Mouse (Mus musculus): ENCODE results near the gene Lpp. TPM values are rescaled to one million over a fixed set of nuclear protein-coding genes. Genes with fewer than 3 reads are reported as not detected.

The Lpp gene
- polyA plus RNA-seq, 1 experiment from 2014 or later = 79.2 TPM

DNA sequence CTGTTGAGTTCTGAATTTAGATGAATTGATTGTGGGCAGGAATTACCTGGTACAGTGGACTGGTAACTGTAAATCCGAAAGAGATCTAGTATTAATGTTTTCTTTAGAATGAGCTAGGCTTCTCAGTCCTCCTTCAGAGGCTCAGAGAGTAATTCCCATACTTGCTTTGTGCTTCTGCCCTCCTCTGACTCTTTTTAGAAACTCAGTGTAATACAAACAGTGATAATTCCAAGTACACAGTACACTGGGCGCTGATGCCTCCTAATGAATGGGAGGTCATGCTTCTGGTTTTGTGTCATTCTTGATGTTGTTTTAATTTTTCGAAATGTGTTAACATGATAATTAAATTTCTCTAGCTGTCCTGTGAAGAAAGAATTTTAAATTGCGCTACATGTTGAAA lies 347.4 kb downstream of the Lpp start:
- H3K9me3 ChIP-seq (ENCODE audit: control insufficient read depth, low read length) = no peaks in the 10 kb centered on the region
- no peaks in the 10 kb centered on the region for H3K4me1 ChIP-seq (replicated peaks; ENCODE audit: control insufficient read depth, insufficient read depth, low read length)
- H3K36me3 ChIP-seq (ENCODE audit: control insufficient read depth, insufficient read depth, low read length) = no peaks in the 10 kb centered on the region
- H3K4me3 ChIP-seq (ENCODE audit: low read depth, low read length) = no peak overlapping the region
- no peak for ATAC-seq (replicated peaks; ENCODE audit: low FRiP score, low TSS enrichment, low read depth)
- H3K27me3 ChIP-seq (replicated peaks; ENCODE audit: control insufficient read depth, insufficient read depth, low read length) = no peaks in the 10 kb centered on the region
- DNase-seq (ENCODE audit: low spot score) = no peak
- H3K27ac ChIP-seq (ENCODE audit: low read depth) = no peak overlapping the region
- 88% methylated on average over 4 of the region's 4 CpGs for WGBS
- no peak overlapping the region for H3K4me2 ChIP-seq (ENCODE audit: low read length)
- H3K9ac ChIP-seq (ENCODE audit: low read length) = no peak overlapping the region

DNA sequence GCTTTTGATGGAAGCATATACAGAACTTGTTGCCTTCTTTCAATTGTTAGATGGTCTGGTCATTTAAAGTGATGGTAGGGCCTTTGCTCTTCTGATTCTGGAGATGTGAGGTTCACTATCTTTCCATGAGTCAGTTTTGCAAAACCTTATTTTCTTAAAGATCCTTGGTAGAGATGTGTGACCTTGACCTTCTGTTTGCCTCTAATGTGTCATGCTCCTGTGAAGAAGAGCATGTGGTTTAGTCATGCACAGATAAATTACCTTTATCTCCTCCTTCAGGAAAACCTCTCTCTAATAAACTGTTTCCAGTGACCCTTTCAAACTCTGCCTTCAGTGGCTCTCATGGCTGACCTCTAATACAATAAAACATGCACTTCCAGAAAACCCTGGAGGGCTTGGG lies 356.5 kb downstream of the Lpp start:
- H3K4me3 ChIP-seq (ENCODE audit: low read depth, low read length) = no peak overlapping the region
- no peaks in the 10 kb centered on the region for H3K9me3 ChIP-seq (ENCODE audit: control insufficient read depth, low read length)
- no peaks in the 10 kb centered on the region for H3K27me3 ChIP-seq (replicated peaks; ENCODE audit: control insufficient read depth, insufficient read depth, low read length)
- H3K36me3 ChIP-seq (ENCODE audit: control insufficient read depth, insufficient read depth, low read length) = no peaks in the 10 kb centered on the region
- no peak overlapping the region for H3K9ac ChIP-seq (ENCODE audit: low read length)
- ATAC-seq (replicated peaks; ENCODE audit: low FRiP score, low TSS enrichment, low read depth) (no peak), DNase-seq (ENCODE audit: low spot score) (no peak)
- no peak overlapping the region for H3K27ac ChIP-seq (ENCODE audit: low read depth)
- no peaks in the 10 kb centered on the region for H3K4me1 ChIP-seq (replicated peaks; ENCODE audit: control insufficient read depth, insufficient read depth, low read length)
- no peak overlapping the region for H3K4me2 ChIP-seq (ENCODE audit: low read length)

DNA sequence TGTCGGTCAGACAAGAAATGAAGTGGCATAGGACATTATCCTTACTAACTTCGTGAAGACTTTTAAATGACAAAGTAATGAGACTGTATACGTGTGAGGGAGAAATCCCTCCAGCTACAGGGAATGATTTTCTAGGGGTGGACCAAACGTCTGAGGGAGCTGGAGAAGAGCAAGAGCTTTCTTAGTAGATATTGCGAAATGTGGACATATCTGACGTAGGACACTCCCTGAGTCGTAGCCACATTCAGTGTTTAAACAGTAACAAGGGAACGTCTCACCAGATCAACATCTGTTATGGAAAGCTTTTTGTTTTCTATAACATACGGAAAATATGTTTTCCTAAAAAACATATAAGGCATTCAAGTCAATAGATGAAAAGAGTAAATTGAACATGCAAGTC lies 362.8 kb downstream of the Lpp start:
- Histone ChIP-seq H3K4me1 (replicated peaks; ENCODE audit: control insufficient read depth, insufficient read depth, low read length) (no peaks in the 10 kb centered on the region), H3K36me3 (ENCODE audit: control insufficient read depth, insufficient read depth, low read length) (no peaks in the 10 kb centered on the region), H3K27ac (ENCODE audit: low read depth) (no peak overlapping the region), H3K9me3 (ENCODE audit: control insufficient read depth, low read length) (no peaks in the 10 kb centered on the region), H3K27me3 (replicated peaks; ENCODE audit: control insufficient read depth, insufficient read depth, low read length) (no peaks in the 10 kb centered on the region), H3K4me2 (ENCODE audit: low read length) (no peak overlapping the region), H3K4me3 (ENCODE audit: low read depth, low read length) (no peak overlapping the region), H3K9ac (ENCODE audit: low read length) (no peak overlapping the region)
- WGBS = 87% methylated on average over 9 of the region's 9 CpGs
- ATAC-seq (replicated peaks; ENCODE audit: low FRiP score, low TSS enrichment, low read depth) = no peak
- no peak for DNase-seq (ENCODE audit: low spot score)

DNA sequence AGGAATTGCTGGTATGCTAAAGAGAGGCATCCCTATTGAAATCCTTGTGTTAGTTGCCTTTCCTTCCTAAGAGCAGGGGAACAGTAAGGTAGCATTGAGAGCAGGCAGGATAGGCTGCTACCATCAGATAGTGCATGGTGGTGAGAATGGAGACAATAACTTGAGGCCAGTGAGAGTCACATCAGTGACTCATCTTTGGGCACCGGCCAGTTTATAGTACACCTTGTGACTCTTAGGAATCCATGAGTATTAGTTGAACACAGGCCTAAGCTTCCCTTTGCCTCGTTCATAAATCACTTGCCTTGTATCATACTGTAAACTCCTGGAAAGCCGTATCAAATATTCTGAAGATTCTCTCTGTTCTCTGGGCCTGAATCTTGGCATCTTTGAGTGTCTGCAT lies 372.7 kb downstream of the Lpp start:
- no peak for ATAC-seq (replicated peaks; ENCODE audit: low FRiP score, low TSS enrichment, low read depth)
- Histone ChIP-seq H3K27me3 (replicated peaks; ENCODE audit: control insufficient read depth, insufficient read depth, low read length) (no peaks in the 10 kb centered on the region), H3K4me3 (ENCODE audit: low read depth, low read length) (no peak overlapping the region), H3K9ac (ENCODE audit: low read length) (no peak overlapping the region), H3K4me1 (replicated peaks; ENCODE audit: control insufficient read depth, insufficient read depth, low read length) (no peaks in the 10 kb centered on the region), H3K27ac (ENCODE audit: low read depth) (no peak overlapping the region), H3K9me3 (ENCODE audit: control insufficient read depth, low read length) (no peaks in the 10 kb centered on the region), H3K4me2 (ENCODE audit: low read length) (no peak overlapping the region), H3K36me3 (ENCODE audit: control insufficient read depth, insufficient read depth, low read length) (peaks cover 16% of the 10 kb centered on the region; the same call in 1 of the 2 replicates)
- 77% methylated on average over 3 of the region's 3 CpGs for WGBS
- no peak for DNase-seq (ENCODE audit: low spot score)

DNA sequence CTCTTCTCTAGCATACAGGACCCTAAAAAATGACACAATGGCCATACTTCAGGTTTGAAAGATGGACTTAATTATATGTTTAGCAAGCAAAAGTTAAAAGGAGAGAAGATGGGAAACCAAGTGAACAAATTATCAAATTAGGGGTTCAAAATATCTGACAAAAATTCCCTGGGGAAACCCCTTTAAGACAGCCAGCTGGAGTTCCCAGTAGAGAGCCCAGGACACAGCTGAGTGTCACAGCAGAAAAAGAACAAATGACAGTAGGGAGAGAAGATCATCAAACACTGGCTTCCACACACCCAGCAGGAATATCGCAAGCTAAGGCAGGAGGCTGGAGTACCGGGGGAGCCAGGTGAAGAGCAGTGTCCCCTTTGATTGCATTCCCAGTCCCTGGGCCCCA lies 373.3 kb downstream of the Lpp start:
- Histone ChIP-seq H3K36me3 (ENCODE audit: control insufficient read depth, insufficient read depth, low read length) (peaks cover 16% of the 10 kb centered on the region; the same call in 1 of the 2 replicates), H3K9me3 (ENCODE audit: control insufficient read depth, low read length) (no peaks in the 10 kb centered on the region), H3K27me3 (replicated peaks; ENCODE audit: control insufficient read depth, insufficient read depth, low read length) (no peaks in the 10 kb centered on the region), H3K9ac (ENCODE audit: low read length) (no peak overlapping the region), H3K27ac (ENCODE audit: low read depth) (no peak overlapping the region), H3K4me3 (ENCODE audit: low read depth, low read length) (no peak overlapping the region), H3K4me1 (replicated peaks; ENCODE audit: control insufficient read depth, insufficient read depth, low read length) (no peaks in the 10 kb centered on the region), H3K4me2 (ENCODE audit: low read length) (no peak overlapping the region)
- 79% methylated on average over 2 of the region's 2 CpGs for WGBS
- ATAC-seq (replicated peaks; ENCODE audit: low FRiP score, low TSS enrichment, low read depth) (no peak), DNase-seq (ENCODE audit: low spot score) (no peak)

DNA sequence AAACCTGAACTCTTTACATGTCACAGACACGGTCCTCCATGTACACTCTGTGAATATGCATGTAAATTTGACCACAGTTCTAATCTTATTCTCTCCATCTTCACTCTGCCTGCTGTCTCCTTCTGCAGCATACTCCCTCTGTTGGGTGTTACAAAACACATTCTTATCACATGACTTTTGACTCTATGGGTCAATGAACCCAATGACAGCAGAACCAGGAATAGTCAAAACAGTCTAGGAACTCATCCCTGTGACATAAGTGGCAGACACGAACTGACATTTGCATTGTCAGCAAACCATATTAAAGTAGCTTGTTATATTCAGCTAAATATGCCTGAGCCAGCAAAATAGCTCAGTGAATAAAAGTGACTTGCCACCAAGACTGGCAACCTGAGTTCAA lies 383.7 kb downstream of the Lpp start:
- Histone ChIP-seq H3K9ac (ENCODE audit: low read length) (no peak overlapping the region), H3K27me3 (replicated peaks; ENCODE audit: control insufficient read depth, insufficient read depth, low read length) (no peaks in the 10 kb centered on the region), H3K4me2 (ENCODE audit: low read length) (no peak overlapping the region), H3K4me3 (ENCODE audit: low read depth, low read length) (no peak overlapping the region), H3K9me3 (ENCODE audit: control insufficient read depth, low read length) (no peaks in the 10 kb centered on the region), H3K27ac (ENCODE audit: low read depth) (no peak overlapping the region), H3K36me3 (ENCODE audit: control insufficient read depth, insufficient read depth, low read length) (no peaks in the 10 kb centered on the region), H3K4me1 (replicated peaks; ENCODE audit: control insufficient read depth, insufficient read depth, low read length) (no peaks in the 10 kb centered on the region)
- ATAC-seq (replicated peaks; ENCODE audit: low FRiP score, low TSS enrichment, low read depth) = no peak
- 89% methylated on average over 2 of the region's 2 CpGs for WGBS
- no peak for DNase-seq (ENCODE audit: low spot score)

DNA sequence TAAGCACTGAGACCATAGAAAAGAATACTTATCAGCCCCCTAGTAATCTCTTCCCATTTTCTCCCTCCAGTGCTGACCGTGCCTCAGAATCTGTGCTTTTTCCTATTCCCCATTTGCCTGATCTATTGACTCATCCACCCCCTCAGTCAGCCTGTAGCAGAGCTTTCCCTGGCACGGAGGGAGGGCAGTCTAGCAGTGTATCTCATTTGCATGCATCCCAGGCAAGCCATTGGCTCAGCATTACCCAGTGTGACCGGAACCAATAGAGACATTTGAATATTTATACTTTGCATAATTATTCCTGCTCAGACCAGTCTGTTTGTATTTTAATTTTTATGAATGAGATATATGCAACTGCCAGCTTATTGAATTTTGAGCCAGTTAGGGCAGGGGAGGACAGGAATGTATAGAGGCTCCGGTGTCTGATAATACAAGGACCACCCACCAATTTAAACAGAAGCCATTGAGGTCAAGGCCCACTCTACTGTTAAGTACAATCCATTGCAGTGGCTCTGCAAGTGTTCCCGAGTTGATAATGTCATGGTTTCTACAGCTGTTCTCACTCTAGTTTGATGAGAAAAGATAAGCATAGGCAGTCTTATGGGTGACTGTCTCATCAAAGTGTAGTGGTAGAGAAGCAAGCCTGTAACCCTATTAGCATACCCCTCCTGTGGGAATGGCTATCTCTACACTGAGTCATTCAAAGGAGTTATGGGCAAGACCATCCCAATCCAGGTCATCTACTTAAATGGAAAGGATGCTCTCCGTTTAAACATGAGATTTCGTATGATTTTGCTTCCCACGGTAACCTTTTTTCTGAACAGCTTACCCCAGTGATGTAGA lies 385.3 kb downstream of the Lpp start:
- no peak overlapping the region for H3K4me3 ChIP-seq (ENCODE audit: low read depth, low read length)
- H3K9me3 ChIP-seq (ENCODE audit: control insufficient read depth, low read length) = no peaks in the 10 kb centered on the region
- no peak overlapping the region for H3K9ac ChIP-seq (ENCODE audit: low read length)
- H3K4me2 ChIP-seq (ENCODE audit: low read length) = no peak overlapping the region
- H3K27ac ChIP-seq (ENCODE audit: low read depth) = no peak overlapping the region
- no peaks in the 10 kb centered on the region for H3K36me3 ChIP-seq (ENCODE audit: control insufficient read depth, insufficient read depth, low read length)
- whole genome bisulfite sequencing = 76% methylated on average over 8 of the region's 8 CpGs
- no peaks in the 10 kb centered on the region for H3K27me3 ChIP-seq (replicated peaks; ENCODE audit: control insufficient read depth, insufficient read depth, low read length)
- no peak for DNase-seq (ENCODE audit: low spot score)
- ATAC-seq (replicated peaks; ENCODE audit: low FRiP score, low TSS enrichment, low read depth) = no peak
- H3K4me1 ChIP-seq (replicated peaks; ENCODE audit: control insufficient read depth, insufficient read depth, low read length) = no peaks in the 10 kb centered on the region

DNA sequence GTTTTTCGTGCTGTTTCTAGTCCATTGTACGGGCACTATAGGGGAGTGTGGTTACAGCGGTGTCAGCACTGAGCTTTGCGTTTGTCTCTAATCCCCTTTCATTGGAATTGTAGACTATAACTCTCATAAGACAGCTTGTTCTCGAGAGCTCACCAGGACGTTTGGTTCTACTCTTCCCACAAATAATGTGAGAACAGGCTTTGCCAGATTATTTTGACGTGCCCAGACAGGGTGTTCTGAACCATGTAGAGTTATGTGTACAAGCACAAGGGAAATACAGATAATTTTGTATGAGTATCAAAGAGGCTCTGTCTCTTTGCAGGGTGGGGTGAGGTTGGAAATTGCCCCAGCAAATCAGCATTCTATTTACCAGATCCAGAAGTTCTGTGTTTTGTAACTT lies 387.2 kb downstream of the Lpp start:
- H3K9me3 ChIP-seq (ENCODE audit: control insufficient read depth, low read length) = no peaks in the 10 kb centered on the region

DNA sequence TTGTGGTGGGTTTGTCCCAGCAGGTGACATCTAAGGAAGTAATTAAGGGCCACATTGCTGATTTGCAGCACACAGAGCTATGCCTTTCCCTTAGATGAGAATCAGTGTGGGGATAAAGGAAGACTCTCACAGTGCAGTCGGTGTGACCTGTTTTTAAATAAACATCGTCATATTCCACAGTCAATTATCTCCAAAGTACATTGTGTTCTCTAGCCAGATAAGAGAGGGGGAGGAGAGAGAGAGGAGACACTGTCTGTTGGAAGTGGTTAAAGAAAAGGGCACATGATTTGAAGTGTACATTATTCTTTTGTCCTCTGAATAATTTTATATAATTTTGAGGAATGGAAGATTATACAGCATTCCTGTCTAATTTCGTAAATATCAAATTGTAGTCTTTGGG lies 388.6 kb downstream of the Lpp start:
- H3K4me1 ChIP-seq (replicated peaks; ENCODE audit: control insufficient read depth, insufficient read depth, low read length) = no peaks in the 10 kb centered on the region
- no peaks in the 10 kb centered on the region for H3K9me3 ChIP-seq (ENCODE audit: control insufficient read depth, low read length)
- no peaks in the 10 kb centered on the region for H3K27me3 ChIP-seq (replicated peaks; ENCODE audit: control insufficient read depth, insufficient read depth, low read length)
- H3K27ac ChIP-seq (ENCODE audit: low read depth) = no peak overlapping the region
- H3K4me2 ChIP-seq (ENCODE audit: low read length) = no peak overlapping the region
- DNase-seq (ENCODE audit: low spot score) (no peak), ATAC-seq (replicated peaks; ENCODE audit: low FRiP score, low TSS enrichment, low read depth) (no peak)
- 73% methylated on average over 3 of the region's 3 CpGs for WGBS
- no peak overlapping the region for H3K9ac ChIP-seq (ENCODE audit: low read length)
- H3K4me3 ChIP-seq (ENCODE audit: low read depth, low read length) = no peak overlapping the region
- H3K36me3 ChIP-seq (ENCODE audit: control insufficient read depth, insufficient read depth, low read length) = no peaks in the 10 kb centered on the region

More for the DNA sequence above, 387.2 kb downstream of the Lpp start:
- H3K27ac ChIP-seq (ENCODE audit: low read depth) = no peak overlapping the region
- WGBS = 78% methylated on average over 7 of the region's 7 CpGs
- H3K9ac ChIP-seq (ENCODE audit: low read length) = no peak overlapping the region
- H3K4me3 ChIP-seq (ENCODE audit: low read depth, low read length) = no peak overlapping the region
- no peaks in the 10 kb centered on the region for H3K27me3 ChIP-seq (replicated peaks; ENCODE audit: control insufficient read depth, insufficient read depth, low read length)
- H3K36me3 ChIP-seq (ENCODE audit: control insufficient read depth, insufficient read depth, low read length) = no peaks in the 10 kb centered on the region
- no peak for ATAC-seq (replicated peaks; ENCODE audit: low FRiP score, low TSS enrichment, low read depth)
- no peaks in the 10 kb centered on the region for H3K4me1 ChIP-seq (replicated peaks; ENCODE audit: control insufficient read depth, insufficient read depth, low read length)
- no peak for DNase-seq (ENCODE audit: low spot score)
- no peak overlapping the region for H3K4me2 ChIP-seq (ENCODE audit: low read length)

All from intestine, embryonic 14.5 days (tissue).